Mouse (Mus musculus) frontal cortex, postnatal 14 days (tissue): Measurements from ENCODE around the gene Ccdc9b.

ENCODE experiments used
- DNase-seq, 2 experiments: peaks; one replicate each; pipeline ENCODE4 v3.0.0; 2022; ENCODE audit warnings: low spot score in 2 of 2

The Ccdc9b gene

DNA sequence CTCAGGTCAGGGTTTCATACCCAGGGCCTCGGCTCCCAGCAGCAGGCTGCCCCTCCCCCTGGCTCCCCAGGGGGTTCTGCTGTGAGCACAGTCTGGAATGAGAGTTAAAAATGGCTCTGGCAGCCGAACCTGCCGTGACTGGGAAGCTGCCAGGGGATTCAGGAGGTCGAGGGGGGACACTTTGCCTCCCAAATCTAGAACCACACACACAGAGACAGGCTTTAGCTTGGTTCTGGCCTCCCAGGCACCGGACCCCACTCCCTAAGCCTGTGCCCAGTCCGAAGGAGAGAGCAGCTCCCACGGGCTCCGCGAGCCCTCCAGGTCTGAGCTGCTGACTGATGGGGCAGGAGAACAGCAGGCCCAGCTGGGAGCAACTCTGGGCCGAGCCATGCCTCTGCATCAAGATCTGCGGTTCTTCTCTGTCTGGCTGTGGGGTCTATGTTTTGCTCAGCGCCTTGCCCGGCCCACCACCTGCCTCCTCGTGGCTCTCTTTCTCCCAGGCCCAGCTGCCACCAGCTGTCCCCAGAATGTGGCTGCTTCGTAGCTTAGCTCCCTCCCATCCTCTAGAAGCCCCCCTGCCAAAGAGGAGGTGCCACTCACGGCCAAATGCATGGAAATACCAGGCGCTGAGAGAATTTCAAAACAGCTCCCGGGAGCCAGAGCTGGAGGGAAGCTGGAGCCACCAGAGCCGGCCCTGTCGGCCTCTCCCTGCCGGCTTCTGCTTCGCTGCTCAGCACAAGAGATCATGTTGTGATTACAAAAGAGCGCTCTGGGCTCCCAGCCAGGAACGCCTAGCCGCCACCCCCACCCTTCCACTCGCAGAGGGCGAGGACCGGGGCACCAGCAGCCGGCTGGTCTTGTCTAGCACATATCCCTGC lies at the start of gene Ccdc9b:
Ccdc9b (minus strand) TSS at position 756 of the 878 bp plus-strand sequence.
- peak; percentile 79 to 80 for DNase-seq

DNA sequence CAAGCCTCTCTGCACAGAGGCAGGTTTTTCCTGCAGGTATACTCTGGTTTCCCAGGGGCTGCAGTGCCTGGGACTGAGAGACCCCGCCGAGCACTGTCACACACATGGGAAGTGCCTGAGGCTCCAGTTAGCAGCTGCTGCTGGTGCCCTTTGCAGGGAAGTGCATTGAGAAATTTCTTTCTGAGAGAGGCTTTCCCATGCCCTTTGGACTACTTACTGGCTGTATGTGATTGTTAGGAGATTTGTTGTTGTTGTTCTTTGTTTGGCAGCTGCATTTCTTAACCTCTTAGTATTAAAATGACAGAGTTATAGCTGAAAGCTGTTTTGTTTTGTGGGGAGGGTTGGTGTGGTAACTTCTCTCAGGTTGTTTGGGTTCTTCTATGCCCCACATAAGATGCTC lies 48.4 kb upstream of the Ccdc9b start:
- no peak for DNase-seq

DNA sequence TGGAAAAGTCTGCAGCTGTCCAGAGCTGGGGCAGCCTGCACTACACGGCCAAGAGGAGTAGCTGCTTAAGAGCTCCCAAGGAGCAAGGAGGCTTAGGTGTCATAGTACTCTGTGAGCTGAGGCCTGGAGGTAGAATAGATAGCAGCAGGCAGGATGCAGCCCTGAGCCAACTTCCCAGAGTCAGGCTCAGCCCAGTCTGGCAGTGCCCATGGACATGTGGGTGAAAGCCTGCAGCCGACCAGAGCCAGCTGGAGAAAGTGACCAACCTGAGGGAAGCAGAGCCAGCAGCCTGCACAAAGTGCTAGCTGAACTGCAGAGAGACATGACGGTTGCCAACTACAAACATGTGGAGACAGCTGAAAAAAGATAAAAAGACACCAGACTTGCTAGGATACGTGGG lies 44.4 kb upstream of the Ccdc9b start:
- DNase-seq: no peak

DNA sequence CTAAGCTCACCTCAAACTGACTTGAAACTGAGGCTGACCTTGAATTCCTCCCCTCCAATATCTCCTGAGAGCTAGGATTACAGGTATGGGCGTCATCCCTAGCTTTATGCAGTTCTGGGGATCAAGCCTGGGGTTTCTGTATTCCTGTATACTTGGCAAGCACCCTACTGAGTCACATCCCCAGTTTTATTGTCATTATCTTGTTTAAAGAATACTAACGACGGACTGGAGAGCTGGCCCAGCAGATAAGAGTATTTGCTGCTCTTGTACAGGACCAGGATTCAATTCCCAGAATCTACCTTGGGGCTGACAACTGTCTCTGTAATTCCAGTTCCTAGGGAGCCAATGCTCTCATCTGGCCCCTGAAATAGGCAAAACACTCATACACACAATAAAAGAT lies 43.3 kb upstream of the Ccdc9b start:
- no peak for DNase-seq

DNA sequence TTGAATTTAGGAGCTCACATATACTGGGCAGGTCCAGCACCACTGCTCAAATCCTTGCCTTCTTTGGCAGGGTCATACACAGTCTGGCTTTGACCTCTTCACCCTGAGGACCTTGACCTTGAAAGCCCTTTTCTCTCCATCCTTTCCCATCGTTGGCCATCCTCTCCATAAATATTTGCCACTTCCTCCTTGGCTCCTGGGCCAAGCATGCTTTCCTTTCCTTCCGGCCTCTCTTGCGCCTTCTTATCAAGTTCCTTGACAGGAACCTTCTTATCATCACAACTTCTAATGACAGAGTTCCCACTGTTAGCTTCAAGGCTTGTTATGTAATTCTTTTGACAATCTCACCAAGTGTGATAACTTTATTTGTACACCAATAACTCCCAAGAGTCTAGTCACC lies 42.7 kb upstream of the Ccdc9b start:
- no peak for DNase-seq

DNA sequence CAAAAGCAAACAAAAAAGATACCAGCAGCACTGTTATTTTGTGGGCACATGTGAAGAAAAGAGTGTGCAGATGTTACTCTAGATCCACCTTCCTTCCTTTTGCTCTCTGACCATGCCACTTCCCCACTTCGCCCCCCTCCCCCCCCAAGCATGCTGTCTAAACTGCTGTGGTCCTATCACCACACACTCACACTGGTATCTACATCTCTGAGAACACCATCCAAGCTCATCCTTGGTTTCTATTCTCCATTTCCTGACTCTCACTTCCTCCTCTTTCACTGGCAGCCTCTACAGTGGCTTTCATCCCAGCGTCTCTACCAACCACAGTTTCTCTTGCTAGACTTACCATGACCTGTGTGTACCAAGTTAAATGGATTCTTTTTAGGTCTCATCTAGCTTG lies 42.0 kb upstream of the Ccdc9b start:
- DNase-seq: no peak

DNA sequence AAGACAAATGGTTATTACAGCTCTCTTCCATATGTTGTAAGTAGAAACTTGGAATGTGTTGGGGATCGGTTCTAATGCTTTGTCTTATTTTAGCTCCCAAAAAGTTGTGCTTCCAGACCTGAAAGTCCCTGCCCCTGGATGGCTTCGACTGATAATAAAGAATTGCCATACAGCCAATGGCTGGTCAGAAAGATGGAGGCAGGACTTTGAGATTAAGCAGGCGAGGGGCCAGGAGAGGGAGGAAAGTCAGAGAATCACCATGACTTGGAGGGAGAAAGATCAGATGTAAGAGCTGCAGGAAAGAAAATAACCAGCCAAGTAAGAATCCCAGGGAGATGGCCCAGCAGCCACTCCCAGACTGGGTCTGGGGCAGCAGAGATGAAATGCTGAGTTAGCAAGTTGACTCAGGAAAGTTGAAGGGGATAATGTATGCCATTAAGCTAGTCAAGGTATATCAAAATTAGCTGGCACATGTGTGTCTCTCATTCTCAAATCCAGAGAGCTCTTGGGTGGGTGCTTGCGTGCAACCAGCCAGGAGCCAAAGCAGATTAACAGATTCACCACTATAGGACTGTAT lies 40.2 kb upstream of the Ccdc9b start:
- DNase-seq: no peak

DNA sequence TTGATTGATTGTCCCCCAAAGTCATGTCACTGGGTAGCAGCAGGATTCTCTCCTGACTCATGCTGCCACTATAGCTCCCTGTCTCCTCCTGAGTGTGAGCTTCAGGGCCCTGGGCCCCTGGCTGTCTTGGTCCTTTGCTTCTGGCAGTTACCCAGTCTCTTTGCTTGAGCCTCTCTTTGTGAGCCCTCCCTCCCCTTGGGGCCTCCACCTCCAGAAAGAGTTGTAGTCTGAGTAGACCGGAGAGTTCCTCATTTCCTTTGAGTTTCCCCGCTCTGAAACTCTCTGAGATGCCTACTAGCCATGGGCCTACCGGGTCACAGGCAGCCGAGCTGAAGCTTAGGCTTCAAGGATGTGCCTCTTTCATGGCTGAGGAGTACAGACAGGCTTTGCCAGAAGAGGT lies 31.2 kb upstream of the Ccdc9b start:
- DNase-seq: no peak

DNA sequence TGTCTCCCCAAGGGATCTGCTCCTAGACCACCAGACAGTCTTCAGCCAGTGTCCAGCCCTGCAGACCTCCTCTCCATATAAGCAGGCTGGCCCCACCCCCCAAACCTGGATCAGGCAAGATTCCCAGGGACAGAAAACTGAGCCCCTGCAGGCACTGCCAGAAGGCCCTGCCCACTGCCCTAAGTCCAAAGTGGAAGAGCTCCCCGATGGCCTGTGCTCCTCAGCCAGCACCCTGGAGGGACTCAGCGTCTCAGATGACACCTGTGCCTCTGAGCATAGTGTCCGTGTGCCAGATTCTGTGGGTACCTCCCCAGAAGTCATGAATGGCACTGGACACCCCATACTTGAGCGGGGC lies 29.8 kb upstream of the Ccdc9b start:
- DNase-seq: no peak

DNA sequence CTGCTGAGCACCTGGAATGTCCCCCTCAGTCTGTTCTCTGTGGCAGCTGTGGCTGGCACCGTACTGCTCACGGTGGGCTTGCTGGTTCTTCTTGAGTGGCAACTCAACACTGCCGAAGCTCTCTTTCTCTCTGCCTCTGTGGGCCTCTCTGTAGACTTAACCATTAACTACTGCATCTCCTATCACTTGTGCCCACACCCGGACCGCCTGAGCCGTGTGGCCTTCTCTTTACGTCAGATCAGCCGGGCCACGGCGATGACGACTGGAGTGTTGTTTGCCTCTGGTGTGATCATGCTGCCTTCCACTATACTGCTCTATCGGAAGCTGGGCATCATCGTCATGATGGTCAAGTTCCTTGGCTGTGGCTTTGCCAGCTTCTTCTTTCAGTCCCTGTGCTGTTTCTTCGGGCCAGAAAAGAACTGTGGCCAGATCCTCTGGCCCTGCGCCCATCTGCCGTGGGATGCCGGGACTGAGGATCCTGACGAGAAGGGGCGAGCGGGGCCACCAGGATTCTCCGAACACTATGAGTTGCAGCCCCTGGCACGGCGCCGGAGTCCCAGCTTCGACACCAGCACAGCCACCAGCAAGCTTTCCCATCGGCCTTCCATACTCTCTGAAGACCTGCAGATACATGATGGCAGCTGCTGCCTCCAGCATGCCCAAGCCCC lies 29.3 kb upstream of the Ccdc9b start:
- no peak for DNase-seq

DNA sequence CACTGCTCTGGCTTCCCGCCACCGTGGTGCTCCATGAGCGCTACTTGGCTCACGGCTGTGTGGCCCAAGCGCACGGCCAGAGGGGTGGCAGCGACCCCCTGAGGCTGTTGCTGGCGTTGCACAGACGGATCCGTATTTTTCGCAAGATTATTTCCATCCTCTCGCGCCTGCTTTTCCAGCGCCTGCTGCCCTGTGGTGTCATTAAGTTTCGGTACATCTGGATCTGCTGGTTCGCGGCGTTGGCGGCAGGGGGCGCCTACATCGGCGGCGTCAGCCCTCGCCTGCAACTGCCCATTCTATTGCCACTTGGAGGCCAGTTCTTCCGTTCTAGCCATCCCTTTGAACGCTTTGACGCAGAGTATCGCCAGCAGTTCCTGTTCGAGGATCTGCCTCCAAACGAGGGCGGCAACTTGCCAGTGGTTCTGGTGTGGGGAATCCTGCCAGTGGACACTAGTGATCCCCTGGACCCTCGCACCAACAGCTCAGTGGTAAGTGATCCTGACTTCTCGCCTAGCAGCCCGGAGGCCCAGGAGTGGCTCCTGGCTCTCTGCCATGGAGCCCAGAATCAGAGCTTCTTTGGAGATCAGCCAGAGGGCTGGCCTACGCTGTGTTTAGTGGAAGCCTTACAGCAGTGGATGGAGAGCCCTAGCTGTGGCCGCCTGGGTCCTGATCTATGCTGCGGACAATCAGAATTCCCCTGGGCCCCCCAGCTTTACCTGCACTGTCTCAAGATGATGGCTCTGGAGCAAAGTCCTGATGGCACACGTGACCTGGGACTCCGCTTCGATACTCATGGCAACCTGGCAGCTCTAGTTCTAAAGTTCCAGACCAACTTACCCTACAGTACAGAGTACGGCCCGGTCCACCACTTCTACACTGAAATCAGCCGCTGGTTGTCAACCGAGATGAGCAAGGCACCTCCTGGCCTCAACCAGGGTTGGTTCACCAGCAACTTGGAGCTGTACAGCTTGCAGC lies 28.4 kb upstream of the Ccdc9b start:
- peak; percentile 50 to 51 for DNase-seq

DNA sequence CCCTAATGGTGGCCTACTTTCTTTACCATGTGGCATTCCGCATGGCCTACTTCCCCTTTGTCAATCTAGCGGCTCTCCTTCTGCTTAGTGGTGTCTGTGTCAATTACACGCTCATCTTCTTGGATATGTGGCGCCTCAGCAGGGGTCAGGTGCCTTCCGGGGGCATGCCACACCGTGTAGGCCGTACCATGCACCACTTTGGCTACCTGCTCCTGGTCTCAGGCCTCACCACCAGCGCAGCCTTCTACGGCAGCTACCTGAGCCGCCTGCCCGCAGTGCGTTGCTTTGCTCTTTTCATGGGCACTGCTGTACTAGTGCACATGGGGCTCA lies 27.7 kb upstream of the Ccdc9b start:
- DNase-seq: no peak

DNA sequence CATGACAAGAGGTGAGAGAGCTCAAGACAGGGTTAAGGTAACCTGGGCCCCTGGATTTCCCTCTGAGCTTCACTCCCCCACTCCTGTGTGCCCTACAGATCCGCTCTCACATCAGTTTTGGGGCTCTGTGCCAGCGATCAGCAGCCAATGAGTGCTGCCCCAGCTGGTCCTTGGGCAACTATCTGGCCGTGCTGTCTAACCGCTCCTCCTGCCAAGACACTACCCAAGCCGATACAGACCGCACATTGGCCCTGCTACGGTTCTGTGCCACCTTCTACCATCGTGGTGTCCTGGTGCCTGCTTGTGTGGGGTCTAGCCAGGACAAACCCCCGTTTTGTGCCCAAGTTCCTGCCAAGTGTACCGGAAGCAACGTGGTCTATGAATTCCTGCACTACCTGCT lies 27.0 kb upstream of the Ccdc9b start:
- DNase-seq: no peak

DNA sequence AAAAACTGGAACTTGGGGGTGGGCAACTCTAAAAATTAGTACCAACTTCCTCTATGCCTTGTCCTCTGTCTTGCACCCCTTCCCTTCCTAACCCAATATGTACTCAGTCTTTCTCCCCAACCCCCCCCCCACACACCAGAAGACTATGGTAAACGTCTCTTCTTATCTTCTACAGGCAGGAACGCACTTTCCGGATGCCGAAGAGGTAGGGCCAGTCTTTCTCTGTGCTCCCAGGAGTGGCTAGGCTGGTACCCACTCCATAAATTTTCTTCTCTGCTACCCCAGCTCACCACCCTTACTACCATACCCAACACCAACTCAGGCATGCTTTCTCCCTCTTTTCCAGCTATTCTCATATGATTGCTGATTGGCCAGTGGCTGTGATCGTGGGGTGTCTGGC lies 24.1 kb upstream of the Ccdc9b start:
- DNase-seq: no peak

DNA sequence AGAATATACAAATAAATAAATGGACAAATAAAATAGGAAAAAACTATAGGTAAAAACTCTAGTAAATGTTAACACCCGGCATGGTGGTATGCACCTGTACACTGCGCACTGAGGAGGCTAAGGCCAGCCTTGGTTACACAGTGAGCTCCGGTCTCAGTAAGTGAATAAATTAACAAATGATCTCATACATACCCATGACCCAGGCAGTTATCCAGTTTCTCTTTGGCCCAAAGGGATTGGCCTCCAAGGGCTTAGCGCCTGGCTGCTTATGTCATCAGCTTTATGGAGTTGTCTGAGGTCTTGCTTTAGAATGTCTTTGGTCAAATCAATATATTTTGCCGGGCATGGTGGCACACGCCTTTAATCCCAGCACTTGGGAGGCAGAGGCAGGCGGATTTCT lies 21.2 kb upstream of the Ccdc9b start:
- no peak for DNase-seq

DNA sequence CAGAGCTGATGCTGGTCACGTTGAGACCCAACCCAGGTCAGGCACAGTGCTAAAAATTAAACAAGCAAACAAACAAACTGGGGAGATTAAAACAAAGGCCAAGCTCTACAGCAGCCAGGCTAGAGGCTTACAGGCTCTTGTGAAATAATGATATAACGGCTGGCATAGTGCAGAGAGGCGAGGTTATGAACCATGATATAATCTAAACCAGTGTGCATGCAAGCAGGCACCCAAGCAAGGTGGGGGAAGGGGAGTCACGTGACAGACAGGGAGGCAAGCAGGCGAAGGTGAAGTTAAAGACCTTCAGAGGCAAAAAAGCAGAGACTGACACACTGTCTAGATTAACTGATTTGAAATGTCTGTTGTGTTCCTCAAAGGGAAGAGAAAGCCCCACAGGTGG lies 20.6 kb upstream of the Ccdc9b start:
- no peak for DNase-seq

DNA sequence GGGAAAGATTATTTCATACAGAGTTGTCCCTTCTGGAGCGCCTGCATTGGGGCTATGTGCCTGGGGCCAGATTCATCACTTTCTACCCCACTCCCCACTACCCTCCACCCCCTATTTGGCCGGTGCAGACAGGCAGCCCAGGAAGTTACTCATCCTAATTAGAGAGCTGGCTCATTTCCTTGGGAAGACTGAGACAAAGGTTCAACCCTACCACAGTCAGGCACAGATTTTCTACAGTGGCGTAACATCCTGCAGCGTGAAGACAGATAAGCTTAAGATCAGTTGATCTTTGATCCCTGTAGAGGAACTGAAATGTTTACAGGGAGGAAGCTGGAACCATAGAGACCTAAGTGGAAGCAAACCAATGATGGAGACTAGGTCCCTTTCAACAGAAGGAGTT lies 19.8 kb upstream of the Ccdc9b start:
- DNase-seq: no peak

DNA sequence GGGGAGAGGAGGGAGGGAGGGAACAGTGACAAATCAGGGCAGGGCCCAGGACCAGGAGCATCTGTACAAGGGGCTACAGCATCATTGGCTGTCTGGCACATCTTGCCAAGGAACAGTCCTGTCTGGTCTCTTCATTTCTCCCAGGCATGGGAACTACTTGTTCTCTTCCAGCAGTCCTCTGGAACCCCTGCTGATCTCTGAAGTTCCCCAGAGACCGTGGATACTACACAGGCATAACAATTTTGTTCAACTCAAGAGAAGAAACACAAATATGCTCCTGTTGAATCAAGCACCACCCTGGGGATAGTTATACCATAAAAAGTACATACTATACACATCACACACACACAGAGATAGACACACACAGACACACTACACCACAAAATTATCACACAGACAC lies 18.7 kb upstream of the Ccdc9b start:
- DNase-seq: no peak

DNA sequence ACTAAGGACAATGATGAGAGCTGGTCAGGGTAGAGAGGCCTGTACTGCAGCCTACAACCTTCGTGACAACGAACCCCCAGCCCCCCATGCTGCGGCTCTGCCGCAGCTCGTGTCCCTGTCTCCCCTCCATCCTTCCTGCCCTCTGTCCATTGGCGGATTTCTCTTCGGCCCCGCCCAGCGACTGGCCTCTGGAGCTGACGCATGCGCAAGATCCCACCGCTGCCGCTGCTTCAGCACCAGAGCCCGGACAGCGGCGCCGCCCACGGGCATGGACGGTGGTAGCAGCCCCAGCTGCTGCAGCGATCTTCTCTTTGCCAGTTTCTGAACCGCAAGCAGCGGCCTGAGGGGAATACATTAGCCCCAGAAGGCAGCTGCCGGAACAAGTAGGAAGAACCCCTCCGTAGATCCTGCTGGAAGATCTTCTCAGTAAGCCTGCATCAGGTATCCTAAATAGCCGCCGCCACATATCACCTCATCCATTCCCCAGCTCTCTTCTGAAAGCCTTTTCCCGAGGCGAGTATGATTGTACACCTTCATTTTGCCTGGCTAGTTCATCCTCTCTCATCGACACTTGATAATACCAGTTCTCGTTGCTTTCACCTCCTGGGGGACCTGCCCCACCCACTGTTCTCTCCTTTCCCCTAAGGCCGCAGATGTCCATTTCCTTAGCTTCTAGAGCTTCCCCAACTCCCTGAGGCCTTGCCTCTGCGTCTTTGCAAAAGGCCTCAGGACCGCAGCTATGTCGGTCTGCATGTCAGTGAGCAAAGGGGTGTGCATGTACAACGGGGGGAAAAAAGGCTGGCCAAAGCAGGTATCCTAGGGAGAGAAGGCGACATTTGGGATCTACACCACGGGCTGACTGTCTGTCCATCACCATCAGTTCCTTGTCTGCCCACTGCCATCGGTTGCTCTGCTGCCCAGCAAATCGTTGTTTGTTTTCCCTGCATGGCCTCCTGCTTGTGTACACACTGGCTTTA lies 17.3 kb upstream of the Ccdc9b start, which contains the start of gene Disp2:
Disp2 (plus strand) TSS at position 216 of the 977 bp plus-strand sequence.
- peak; percentile 89 to 92 for DNase-seq

DNA sequence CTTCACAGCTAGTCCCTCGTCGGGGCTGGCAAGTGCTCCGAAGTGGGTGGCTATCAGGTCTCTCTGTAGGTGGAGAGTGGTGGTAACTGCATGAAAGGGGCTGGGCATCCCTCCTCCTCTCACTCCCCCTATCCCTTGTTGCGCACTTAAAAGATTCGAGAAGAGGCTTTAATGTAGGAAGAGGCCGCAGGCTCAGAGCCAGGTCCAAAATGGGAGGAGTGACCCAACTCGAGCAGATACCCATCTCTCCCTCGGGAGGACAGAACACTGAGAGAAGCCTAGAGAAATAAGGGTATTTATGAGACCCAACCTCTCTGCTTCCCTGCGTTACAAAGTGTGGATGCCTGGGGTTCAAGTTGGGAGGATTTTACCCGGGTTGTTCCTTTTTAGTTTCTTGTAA lies 16.6 kb upstream of the Ccdc9b start:
- no peak for DNase-seq

DNA sequence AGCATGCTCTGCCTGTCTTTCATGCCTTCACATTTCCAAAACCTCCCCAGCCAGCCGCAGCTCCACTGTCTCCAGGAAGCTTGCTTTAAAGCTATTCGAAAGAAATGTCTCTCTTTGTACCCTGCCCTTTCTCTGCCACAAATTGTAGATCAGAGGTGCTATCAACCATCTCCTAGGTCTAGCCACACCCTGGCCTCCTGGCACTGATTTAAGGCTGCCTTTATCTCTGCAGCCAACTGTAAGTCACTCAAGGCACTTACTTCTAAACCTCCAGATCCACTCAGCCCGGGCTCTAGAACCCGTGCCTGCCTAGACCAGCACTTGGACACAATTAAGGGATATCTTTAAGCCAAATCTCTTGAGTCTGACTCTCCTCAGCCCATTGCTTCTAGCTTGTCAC lies 16.0 kb upstream of the Ccdc9b start:
- DNase-seq: no peak
